Mouse (Mus musculus): Measurements from ENCODE around the gene Scgb2a2.
"Not testable (repeated sequence)": the region's sequence is repeated elsewhere in the genome, so short reads cannot be mapped to it uniquely, and the experiment has no call there.

The Scgb2a2 gene

GRCm38 (mm10) chr19:9847262-9847661 lies at the start of gene Scgb2a2:
TSS of gene Scgb2a2 (plus strand) at chr19:9847562.
- DNase-seq: no peak

DNA sequence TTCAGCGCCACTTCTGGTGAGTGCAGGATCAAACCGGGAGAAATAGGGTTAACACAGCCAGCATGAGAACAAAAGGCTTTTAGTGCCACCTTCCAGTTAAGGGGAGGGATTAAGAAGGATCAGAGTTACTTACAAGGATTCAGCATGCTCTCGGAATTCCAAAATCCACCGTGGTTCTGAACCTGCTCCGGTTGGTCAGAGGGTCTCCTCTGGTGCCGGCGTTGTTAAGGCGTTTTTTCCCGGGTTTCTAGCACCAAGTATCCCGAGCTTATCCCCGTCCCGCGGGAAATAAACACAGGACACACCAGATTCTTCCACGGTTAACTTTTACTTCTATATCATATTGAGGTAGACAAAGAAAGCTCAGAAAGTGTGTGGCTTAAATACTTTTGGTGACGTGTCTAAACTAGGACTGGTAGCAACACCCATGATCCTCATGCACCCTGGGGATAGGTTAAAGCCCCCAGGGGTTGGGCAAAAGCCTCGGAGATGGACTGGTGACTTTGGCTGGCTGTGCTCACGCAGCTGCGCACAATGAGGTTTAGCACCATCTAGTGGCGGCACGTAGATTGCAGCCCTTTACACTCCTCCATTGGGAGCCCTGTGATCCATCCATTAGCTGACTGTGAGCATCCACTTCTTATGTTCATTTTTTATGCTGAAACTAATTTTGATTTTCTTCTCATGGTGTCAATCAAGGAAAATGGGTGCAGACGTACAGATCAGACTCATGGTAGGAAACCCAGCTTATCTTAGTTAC lies 10.6 kb upstream of the Scgb2a2 start:
- peak; percentile 91 for DNase-seq

- no peak for DNase-seq
These were observed 10.0 kb upstream of the Scgb2a2 start for GRCm38 (mm10) chr19:9837341-9837715.

GRCm38 (mm10) chr19:9849368-9850075 lies 2.2 kb downstream of the Scgb2a2 start:
- not testable (repeated sequence) for DNase-seq

GRCm38 (mm10) chr19:9860821-9861220 lies 13.5 kb downstream of the Scgb2a2 start:
- DNase-seq: not testable (repeated sequence)

DNA sequence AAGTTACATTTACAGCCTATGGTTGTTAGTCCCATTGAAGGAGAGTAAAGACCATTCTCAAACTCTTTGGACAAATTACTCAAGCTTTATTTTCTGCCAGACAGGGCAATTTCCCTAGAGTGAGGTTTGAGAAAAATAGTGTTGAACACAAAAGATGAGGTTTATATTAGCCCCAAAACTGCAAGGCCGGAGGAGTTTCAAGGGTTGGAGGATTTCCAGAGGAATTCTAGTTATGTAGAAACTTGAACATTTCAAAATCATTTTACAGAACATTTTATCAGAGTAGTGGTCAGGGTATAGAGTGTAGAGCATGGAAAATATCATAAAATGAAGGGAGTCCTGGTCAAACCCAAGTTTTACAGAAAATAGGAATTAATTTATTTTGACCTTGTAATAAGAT lies 17.5 kb downstream of the Scgb2a2 start:
- no peak for DNase-seq

DNA sequence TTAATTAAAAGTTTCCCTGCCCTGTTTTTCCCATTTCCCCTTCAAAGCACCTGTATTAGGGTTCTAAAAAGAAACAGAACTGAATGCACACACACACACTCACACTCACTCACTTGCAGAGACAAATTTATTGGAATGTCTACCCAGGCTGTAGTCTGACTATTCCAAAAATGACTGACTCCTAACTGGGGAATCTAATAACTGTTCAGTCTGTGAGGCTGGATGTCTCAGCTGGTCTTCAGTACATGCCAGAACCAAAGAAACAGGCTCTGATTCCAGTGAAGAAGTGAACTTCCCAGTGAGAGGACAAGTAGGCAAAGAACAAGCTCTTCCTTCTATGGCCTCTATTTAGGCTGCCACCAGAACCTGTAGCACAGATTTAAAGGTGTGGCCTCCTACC lies 18.1 kb downstream of the Scgb2a2 start:
- no peak for DNase-seq

GRCm38 (mm10) chr19:9878186-9878835 lies 30.9 kb downstream of the Scgb2a2 start:
- peak; percentile 58 for DNase-seq

- DNase-seq: peak; percentile 52
These were observed 39.0 kb downstream of the Scgb2a2 start for GRCm38 (mm10) chr19:9886348-9886747.

- peak; percentile 61 for DNase-seq
These were observed 39.4 kb downstream of the Scgb2a2 start for GRCm38 (mm10) chr19:9886771-9887170.

DNA sequence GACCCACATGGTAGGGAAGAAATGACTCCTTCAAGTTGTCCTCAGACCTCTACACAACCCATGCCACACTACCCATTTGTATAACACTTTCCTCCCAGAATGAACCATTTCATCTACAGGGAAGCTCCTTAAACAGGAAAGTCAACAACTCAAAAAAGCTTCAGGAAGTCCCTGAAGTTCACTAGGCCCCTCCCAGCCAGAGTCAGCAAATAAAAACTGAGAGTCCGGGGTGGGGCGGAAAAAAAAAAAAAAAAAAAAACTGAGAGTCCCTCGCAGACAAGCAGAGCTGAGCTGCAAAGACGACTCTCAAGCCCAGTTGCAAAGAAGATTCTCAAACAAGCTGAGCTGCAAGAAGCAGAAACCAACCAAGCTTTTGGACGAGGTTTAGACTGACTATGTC lies 48.7 kb downstream of the Scgb2a2 start:
- DNase-seq: no peak

GRCm38 (mm10) chr19:9898339-9899066 lies 51.1 kb downstream of the Scgb2a2 start:
- DNase-seq: peak; percentile 91

DNA sequence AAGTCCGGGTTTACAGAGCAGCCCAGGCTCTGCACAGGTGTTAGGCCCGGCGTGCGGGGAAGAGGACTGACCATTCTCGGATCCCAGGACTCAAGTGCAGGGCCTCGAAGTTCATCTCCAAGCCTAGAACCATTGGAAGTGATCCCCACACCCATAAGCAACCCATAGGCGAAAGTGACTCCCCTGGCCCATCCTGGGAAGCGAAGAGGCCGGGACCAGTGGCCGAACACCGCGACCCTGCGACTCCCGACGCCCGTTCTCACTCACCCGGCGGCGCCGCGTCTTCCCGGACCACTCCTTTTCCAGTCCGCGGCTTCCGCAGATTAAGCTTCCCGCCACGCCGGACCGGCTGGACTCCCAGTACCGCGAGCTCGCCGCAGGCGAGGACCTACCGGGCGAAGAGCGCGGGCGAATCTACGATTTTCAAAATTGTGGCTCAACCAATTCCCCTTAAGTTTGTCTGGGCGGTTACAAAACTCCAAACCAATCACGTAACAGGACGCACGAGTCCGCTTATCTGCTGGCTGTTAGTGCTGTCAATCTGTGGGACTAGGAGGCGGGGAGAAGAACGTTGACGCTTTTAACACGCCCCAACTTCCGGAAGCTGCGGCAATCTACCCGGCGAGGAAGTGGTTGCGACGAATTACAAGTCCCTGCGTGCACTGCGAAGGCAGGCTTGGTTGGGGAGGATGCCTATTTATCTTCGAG lies 51.9 kb downstream of the Scgb2a2 start, which contains the start of gene Incenp:
Gene Incenp (minus strand): TSS at position 480 of the 708 bp plus-strand sequence.
- DNase-seq: peak; percentile 100

- no peak for DNase-seq
These were observed 52.4 kb downstream of the Scgb2a2 start for GRCm38 (mm10) chr19:9899780-9900146.

- peak; percentile 88 for DNase-seq
These were observed 53.3 kb downstream of the Scgb2a2 start for GRCm38 (mm10) chr19:9900696-9901095.
